Comparison of ENCODE assay signal across 8 mouse cellular contexts in genomic region chr5:24908141-24908819, GRCm38 (mm10).
DNase-seq lines count a peak whose midpoint lies in the region; ATAC-seq and TF ChIP-seq lines count a peak whose summit lies in the region.

No protein-coding gene starts in this region.

- H3K27ac ChIP-seq in cerebellum, adult 2 months (ENCODE audit: insufficient read depth, low read length), result peak overlapping the region; percentile 67
- H3K27ac ChIP-seq in hindbrain, embryonic 11.5 days (ENCODE audit: low read depth, low read length), result peak overlapping the region; percentile 90

- ATAC-seq in hindbrain, embryonic 11.5 days (ENCODE audit: low FRiP score), result peak; percentile 93

- H3K36me3 ChIP-seq in hindbrain, embryonic 11.5 days (ENCODE audit: control insufficient read depth, insufficient read depth, low read length), result no peaks in the 10 kb centered on the region

- H3K4me2 ChIP-seq in hindbrain, embryonic 11.5 days (replicated peaks; ENCODE audit: low read depth, low read length), result peak overlapping the region; percentile 72

- peak; percentile 36; the same call in 1 of the 2 replicates for TF ChIP-seq CTCF in cerebellum, adult 2 months (IDR thresholded peaks at IDR 0.05; ENCODE audit: borderline replicate concordance, insufficient read depth, low read depth, low read length)

- peaks cover 22% of the 10 kb centered on the region for H3K4me1 ChIP-seq in cerebellum, adult 2 months (ENCODE audit: control insufficient read depth, insufficient read depth, low read length)
- no peaks in the 10 kb centered on the region for H3K4me1 ChIP-seq in hindbrain, embryonic 11.5 days (replicated peaks; ENCODE audit: control insufficient read depth, insufficient read depth, low read length)

- DNase-seq in Muller cell, postnatal 12 days (ENCODE audit: inconsistent ontology term), result peak; percentile 94
- DNase-seq in cerebellum, adult 2 months, result peak; percentile 93 to 95
- DNase-seq in frontal cortex, adult 2 months (ENCODE audit: extremely low spot score in 1 of 2, low spot score in 1 of 2), result peak; percentile 74 to 87
- peak; percentile 92 for DNase-seq in hindbrain, embryonic 11.5 days (ENCODE audit: low spot score)
- peak; percentile 70 to 89 for DNase-seq in layer of hippocampus, postnatal 25 days (ENCODE audit: extremely low spot score in 1 of 2, low spot score in 1 of 2)
- peak; percentile 81 for DNase-seq in lung, postnatal 14 days
- peak; percentile 96 for DNase-seq in retina, postnatal 1 day
- peak; percentile 95 for DNase-seq in thymus, postnatal 4 days

- WGBS in cerebellum, adult 2 months, result under 1% methylated on average over 74 of the region's 87 CpGs
- WGBS in hindbrain, embryonic 11.5 days, result under 1% methylated on average over 27 of the region's 87 CpGs

- peak overlapping the region; percentile 85 for H3K4me3 ChIP-seq in cerebellum, adult 2 months (replicated peaks; ENCODE audit: insufficient read depth, low read depth, low read length)
- peak overlapping the region; percentile 75 for H3K4me3 ChIP-seq in hindbrain, embryonic 11.5 days (ENCODE audit: low read depth, low read length)

- TF ChIP-seq POLR2A in cerebellum, adult 2 months (IDR thresholded peaks at IDR 0.05; ENCODE audit: borderline replicate concordance, insufficient read depth, low read length), result peak; percentile 51

- peak overlapping the region; percentile 88 for H3K9ac ChIP-seq in hindbrain, embryonic 11.5 days (ENCODE audit: low read depth, low read length)

- H3K9me3 ChIP-seq in hindbrain, embryonic 11.5 days (ENCODE audit: control insufficient read depth, low read length), result no peaks in the 10 kb centered on the region

- no peaks in the 10 kb centered on the region for H3K27me3 ChIP-seq in cerebellum, adult 2 months (ENCODE audit: control insufficient read depth, insufficient read depth, low read length)
- no peaks in the 10 kb centered on the region for H3K27me3 ChIP-seq in hindbrain, embryonic 11.5 days (ENCODE audit: control insufficient read depth, insufficient read depth, low read length)

Comparison
In these comparisons a context has a peak if more than half of its experiments do, and no peak if none do; other contexts are left out.
1. Peak in every context shown above with its lines: DNase-seq, ATAC-seq, H3K4me3 ChIP-seq and H3K27ac ChIP-seq.